Mouse (Mus musculus) bone marrow macrophage, adult 2 months (primary cell): ENCODE measurements at regions not wholly inside any gene's neighbourhood (a gene's known extent, or its start where the extent isn't known, plus 50 kb on each side); places are given as distances from the start of the nearest gene placed in this dataset.

Source experiments
- CTCF ChIP-seq: IDR thresholded peaks from 2 replicates; pipeline ENCODE4 v1.5.1; 2012; ENCODE audit warnings: low read depth, mild to moderate bottlenecking, low read length, moderate library complexity
- POLR2A ChIP-seq: IDR thresholded peaks from 2 replicates; pipeline ENCODE4 v1.6.1; 2012; ENCODE audit warnings: mild to moderate bottlenecking, low read depth, low read length, borderline replicate concordance

DNA sequence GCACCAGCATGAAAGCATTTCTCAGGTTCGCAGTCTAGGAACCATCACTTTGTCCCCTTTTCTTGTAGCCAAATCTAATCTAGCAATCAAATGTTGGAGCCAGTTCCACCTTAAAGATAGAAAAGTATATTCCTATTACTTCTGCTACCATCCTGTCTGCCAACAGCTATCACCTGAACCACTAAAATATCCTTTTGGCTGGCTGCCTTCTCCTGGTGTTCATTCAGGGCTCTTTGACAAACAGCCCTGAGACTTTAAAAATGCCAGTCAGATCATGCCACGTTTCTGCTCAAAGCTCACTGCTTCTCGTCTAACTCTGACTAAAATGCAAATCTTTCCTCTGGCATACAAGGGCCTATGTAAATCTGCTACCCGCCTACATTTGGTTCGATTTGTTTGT is 439.7 kb upstream of the Fam92a start:
- no peak for TF ChIP-seq POLR2A
- no peak for TF ChIP-seq CTCF
